Comparison of ENCODE assay signal across 10 mouse cellular contexts in genomic region chr17:25469798-25470197, GRCm38 (mm10). TPM values are rescaled to one million over a fixed set of nuclear protein-coding genes. Genes with fewer than 3 reads are reported as not detected.
DNase-seq lines count a peak whose midpoint lies in the region; ATAC-seq and TF ChIP-seq lines count a peak whose summit lies in the region.
"Had no signal": no experiment of that assay in that cellular context is flagged by ENCODE, and none has a peak within 500 bp of the region (broad histone marks: within the 10 kb centered on the region; RNA-seq: fewer than 3 reads in every experiment).

No protein-coding gene starts in this region.

- H3K4me1 ChIP-seq in cerebellum, adult 2 months (ENCODE audit: control insufficient read depth, insufficient read depth, low read length) = no peaks in the 10 kb centered on the region
- peaks cover 7% of the 10 kb centered on the region; the same call in 1 of the 2 replicates for H3K4me1 ChIP-seq in forebrain, postnatal 0 days (ENCODE audit: insufficient read depth)
- peaks cover 8% of the 10 kb centered on the region; the same call in 1 of the 2 replicates for H3K4me1 ChIP-seq in midbrain, embryonic 16.5 days (ENCODE audit: control insufficient read depth, insufficient read depth, low read length)

- H3K9me3 ChIP-seq in forebrain, postnatal 0 days (ENCODE audit: low read length) = no peaks in the 10 kb centered on the region
- no peaks in the 10 kb centered on the region for H3K9me3 ChIP-seq in midbrain, embryonic 16.5 days (replicated peaks; ENCODE audit: control insufficient read depth, low read length, poor library complexity, severe bottlenecking)
- H3K9me3 ChIP-seq: liver, embryonic 15.5 days had no signal

- no peak overlapping the region for H3K4me3 ChIP-seq in cerebellum, adult 2 months (replicated peaks; ENCODE audit: insufficient read depth, low read depth, low read length)
- H3K4me3 ChIP-seq in forebrain, postnatal 0 days (ENCODE audit: low read depth, low read length) = no peak overlapping the region
- no peak overlapping the region for H3K4me3 ChIP-seq in midbrain, embryonic 16.5 days (ENCODE audit: low read depth, low read length)
- H3K4me3 ChIP-seq: liver, embryonic 15.5 days had no signal

- no peaks in the 10 kb centered on the region for H3K27me3 ChIP-seq in cerebellum, adult 2 months (ENCODE audit: control insufficient read depth, insufficient read depth, low read length)
- peaks cover 3% of the 10 kb centered on the region for H3K27me3 ChIP-seq in forebrain, postnatal 0 days (ENCODE audit: insufficient read depth, low read length)
- H3K27me3 ChIP-seq in midbrain, embryonic 16.5 days (ENCODE audit: control insufficient read depth, insufficient read depth, low read depth, low read length) = peaks cover 1% of the 10 kb centered on the region

- no peak overlapping the region for H3K4me2 ChIP-seq in forebrain, postnatal 0 days (ENCODE audit: low read depth)
- H3K4me2 ChIP-seq in midbrain, embryonic 16.5 days (ENCODE audit: low read length) = no peak overlapping the region
- H3K4me2 ChIP-seq: liver, embryonic 15.5 days had no signal

- no peaks in the 10 kb centered on the region for H3K36me3 ChIP-seq in forebrain, postnatal 0 days (ENCODE audit: insufficient read depth)
- no peaks in the 10 kb centered on the region for H3K36me3 ChIP-seq in midbrain, embryonic 16.5 days (ENCODE audit: control insufficient read depth, insufficient read depth, low read length)
- H3K36me3 ChIP-seq: liver, embryonic 15.5 days had no signal

- peak; percentile 97 for TF ChIP-seq CTCF in cerebellum, adult 2 months (IDR thresholded peaks at IDR 0.05; ENCODE audit: borderline replicate concordance, insufficient read depth, low read depth, low read length)
- TF ChIP-seq CTCF in forebrain, postnatal 0 days (IDR thresholded peaks at IDR 0.05; ENCODE audit: low read depth) = peak; percentile 95

- H3K27ac ChIP-seq in cerebellum, adult 2 months (ENCODE audit: insufficient read depth, low read length) = no peak overlapping the region
- no peak overlapping the region for H3K27ac ChIP-seq in forebrain, postnatal 0 days (ENCODE audit: low read depth, low read length)
- no peak overlapping the region for H3K27ac ChIP-seq in midbrain, embryonic 16.5 days (ENCODE audit: low read length)
- H3K27ac ChIP-seq: liver, embryonic 15.5 days had no signal

- no peak overlapping the region for H3K9ac ChIP-seq in forebrain, postnatal 0 days
- H3K9ac ChIP-seq in midbrain, embryonic 16.5 days (ENCODE audit: low read depth, low read length) = peak overlapping the region; percentile 42; the same call in 1 of the 2 replicates
- H3K9ac ChIP-seq: liver, embryonic 15.5 days had no signal

- TF ChIP-seq POLR2A in cerebellum, adult 2 months (IDR thresholded peaks at IDR 0.05; ENCODE audit: borderline replicate concordance, insufficient read depth, low read length) = no peak

- ATAC-seq in forebrain, postnatal 0 days = peak; percentile 57
- peak; percentile 52 for ATAC-seq in midbrain, embryonic 16.5 days
- ATAC-seq: Patski had no signal

- DNase-seq in heart, adult 8-10 months (ENCODE audit: low spot score) = peak; percentile 42
- no peak for DNase-seq in heart, adult 11 months
- peak; percentile 37 to 62 for DNase-seq in cerebellum, adult 2 months
- peak; percentile 85 for DNase-seq in forebrain, postnatal 0 days
- DNase-seq in induced T-regulatory cell, adult 2 months (ENCODE audit: low read depth) = peak; percentile 33
- DNase-seq in left cerebral cortex, postnatal 14 days (ENCODE audit: low spot score in 2 of 2) = peak; percentile 78 to 81
- DNase-seq in testis, postnatal 10 days (ENCODE audit: low spot score) = peak; percentile 80

- 24% methylated on average over 8 of the region's 8 CpGs for WGBS in cerebellum, adult 2 months
- WGBS in forebrain, postnatal 0 days = 25% methylated on average over 7 of the region's 8 CpGs
- WGBS in midbrain, embryonic 16.5 days = 37% methylated on average over 8 of the region's 8 CpGs

- intact Hi-C loops in left cerebral cortex, postnatal 14 days (cut with DNase I) = loop anchor here (1.0 to 10.0 kb wide), 3 partner anchors 71 to 175 kb away; partner anchors contain the start of gene Prss34

RNA-seq across cellular contexts. Expression of gene Tekt4, which starts 15.4 kb away (rescaled TPM):
- under 1 TPM in 3 of 4 experiments, not detected in 1; 0.28 to 0.46 (median 0.33) TPM for total RNA-seq in heart, adult 8-10 months (2022)
- polyA plus RNA-seq in cerebellum, adult 2 months (2012; rRNA removed) = 1.1 and 1.3 TPM in 2 replicates
- total RNA-seq in forebrain, postnatal 0 days (2014; rRNA removed) = 3.3 and 4.8 TPM in 2 replicates
- 2.5 and 2.9 TPM in 2 replicates for polyA plus RNA-seq in forebrain, postnatal 0 days (2015; fragmentation: Nextera tagmentation; extraction: Ambion mirVana)
- 1 to 10 TPM; 1.5 to 3.8 TPM for total RNA-seq in left cerebral cortex, postnatal 14 days (2021)
- polyA plus RNA-seq in midbrain, embryonic 16.5 days (2015; fragmentation: Nextera tagmentation; extraction: Ambion mirVana) = 1.5 TPM in 2 replicates
- polyA plus RNA-seq: liver, embryonic 15.5 days; Patski had no signal

RNA-seq across cellular contexts. Expression of gene Sstr5, which starts 27.3 kb away (rescaled TPM):
- total RNA-seq in heart, adult 8-10 months (2022) = not detected
- polyA plus RNA-seq in cerebellum, adult 2 months (2012; rRNA removed) = 0.11 and 0.16 TPM in 2 replicates
- total RNA-seq in forebrain, postnatal 0 days (2014; rRNA removed) = 1.0 and 2.0 TPM in 2 replicates
- polyA plus RNA-seq in forebrain, postnatal 0 days (2015; fragmentation: Nextera tagmentation; extraction: Ambion mirVana) = 0.64 and 0.94 TPM in 2 replicates
- total RNA-seq in left cerebral cortex, postnatal 14 days (2021) = under 1 TPM; 0.15 to 0.26 TPM
- 0.88 and 1.4 TPM in 2 replicates for polyA plus RNA-seq in midbrain, embryonic 16.5 days (2015; fragmentation: Nextera tagmentation; extraction: Ambion mirVana)
- polyA plus RNA-seq: liver, embryonic 15.5 days; Patski had no signal

RNA-seq across cellular contexts. Expression of gene Cacna1h, which starts 36.2 kb away (rescaled TPM):
- total RNA-seq in heart, adult 8-10 months (2022) = 1 to 10 TPM; 3.9 to 9.7 (median 7.7) TPM
- polyA plus RNA-seq in cerebellum, adult 2 months (2012; rRNA removed) = 10.8 and 12.4 TPM in 2 replicates
- 101 and 149 TPM in 2 replicates for total RNA-seq in forebrain, postnatal 0 days (2014; rRNA removed)
- polyA plus RNA-seq in forebrain, postnatal 0 days (2015; fragmentation: Nextera tagmentation; extraction: Ambion mirVana) = 6.2 and 8.1 TPM in 2 replicates
- total RNA-seq in left cerebral cortex, postnatal 14 days (2021) = 10 to 100 TPM; 42.1 to 43.2 TPM
- 10.0 and 11.5 TPM in 2 replicates for polyA plus RNA-seq in midbrain, embryonic 16.5 days (2015; fragmentation: Nextera tagmentation; extraction: Ambion mirVana)
